Mouse (Mus musculus): Measurements from ENCODE around the gene Pgs1. TPM values are rescaled to one million over a fixed set of nuclear protein-coding genes. Genes with fewer than 3 reads are reported as not detected.

The Pgs1 gene
- polyA plus RNA-seq, 1 experiment from 2014 or later, result 88.6 TPM

- H3K9me3 ChIP-seq (ENCODE audit: low read length), result no peaks in the 10 kb centered on the region
- 55% methylated on average over 9 of the region's 9 CpGs for WGBS
- no peak overlapping the region for H3K4me3 ChIP-seq (ENCODE audit: low read depth, low read length)
- H3K4me2 ChIP-seq (replicated peaks; ENCODE audit: low read depth, low read length), result no peak overlapping the region
- no peak overlapping the region for H3K27ac ChIP-seq (ENCODE audit: low read length)
- no peak overlapping the region for H3K9ac ChIP-seq (replicated peaks; ENCODE audit: low read depth)
- TF ChIP-seq EP300 (IDR thresholded peaks at IDR 0.05) (no peak), CTCF (IDR thresholded peaks at IDR 0.05) (no peak)
- ATAC-seq, result no peak
- H3K4me1 ChIP-seq (ENCODE audit: insufficient read depth, low read depth, low read length), result no peaks in the 10 kb centered on the region; the same call in 1 of the 2 replicates
- no peaks in the 10 kb centered on the region for H3K36me3 ChIP-seq (ENCODE audit: insufficient read depth, low read length)
- DNase-seq (ENCODE audit: low spot score), result no peak
- H3K27me3 ChIP-seq (replicated peaks; ENCODE audit: insufficient read depth, low read length), result no peaks in the 10 kb centered on the region
Measured at GRCm38 (mm10) chr11:118035068-118035467, 49.0 kb downstream of the Pgs1 start.

DNA sequence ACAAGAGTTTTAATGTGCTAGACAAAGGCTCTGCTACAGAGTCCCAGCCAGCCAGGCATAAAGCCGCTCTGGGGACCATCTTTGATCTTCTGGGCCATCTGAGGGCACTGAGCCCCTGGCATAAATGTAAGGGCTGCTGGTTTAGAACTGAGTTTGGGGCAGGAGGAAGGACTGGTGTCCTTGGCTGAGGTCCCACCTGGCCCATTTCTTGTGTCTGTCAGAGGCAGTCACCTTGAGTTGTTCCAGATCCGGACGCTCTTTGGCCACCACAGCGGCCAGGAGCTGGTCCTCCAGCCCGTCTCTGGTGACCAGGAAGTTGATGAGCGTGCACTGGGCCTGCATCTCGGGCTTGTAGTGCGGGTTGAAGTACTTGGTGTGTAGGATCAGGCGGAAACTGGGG is 56.7 kb downstream of the Pgs1 start:
- ATAC-seq (peak; percentile 9; the same call in 1 of the 2 replicates), DNase-seq (ENCODE audit: low spot score) (no peak)
- H3K9me3 ChIP-seq (ENCODE audit: low read length), result no peaks in the 10 kb centered on the region
- no peak overlapping the region for H3K4me2 ChIP-seq (replicated peaks; ENCODE audit: low read depth, low read length)
- 68% methylated on average over 9 of the region's 9 CpGs for WGBS
- H3K36me3 ChIP-seq (ENCODE audit: insufficient read depth, low read length), result no peaks in the 10 kb centered on the region
- H3K4me1 ChIP-seq (ENCODE audit: insufficient read depth, low read depth, low read length), result no peaks in the 10 kb centered on the region
- H3K9ac ChIP-seq (replicated peaks; ENCODE audit: low read depth), result no peak overlapping the region
- H3K27me3 ChIP-seq (replicated peaks; ENCODE audit: insufficient read depth, low read length), result no peaks in the 10 kb centered on the region
- no peak overlapping the region for H3K4me3 ChIP-seq (ENCODE audit: low read depth, low read length)
- TF ChIP-seq EP300 (IDR thresholded peaks at IDR 0.05) (no peak), CTCF (IDR thresholded peaks at IDR 0.05) (no peak)
- H3K27ac ChIP-seq (ENCODE audit: low read length), result no peak overlapping the region

DNA sequence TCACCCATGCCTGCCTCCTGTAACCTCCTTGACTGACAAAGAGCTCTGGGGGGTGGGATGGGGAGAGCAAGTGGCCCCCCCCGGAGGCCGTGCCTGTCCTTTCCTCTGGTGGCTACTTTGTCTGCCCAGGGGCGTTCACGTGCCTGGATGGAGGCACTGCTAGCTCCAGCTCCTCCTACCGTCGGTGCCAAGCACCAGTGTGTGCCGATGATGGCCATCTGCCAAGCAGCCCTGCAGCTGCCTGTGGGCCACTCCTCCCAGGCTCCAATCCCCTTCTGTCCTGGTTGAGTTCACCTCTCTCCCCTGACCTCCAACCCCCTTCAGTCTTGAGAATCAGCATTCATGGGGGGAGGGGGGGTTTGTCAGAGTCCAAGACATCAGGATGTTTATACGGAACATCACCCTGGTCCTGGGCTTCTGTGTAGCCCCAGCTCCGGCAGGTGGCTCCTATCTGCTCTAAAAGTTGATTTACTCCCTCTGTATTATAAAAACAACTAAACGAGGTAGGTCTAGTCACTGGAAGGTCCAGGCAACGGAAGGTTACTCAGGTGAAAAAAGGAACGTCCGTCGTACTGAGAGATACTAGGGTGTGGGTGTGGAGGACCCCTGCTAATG is 57.3 kb downstream of the Pgs1 start:
- 31% methylated on average over 14 of the region's 14 CpGs for WGBS
- Histone ChIP-seq H3K9ac (replicated peaks; ENCODE audit: low read depth) (no peak overlapping the region), H3K9me3 (ENCODE audit: low read length) (no peaks in the 10 kb centered on the region), H3K27me3 (replicated peaks; ENCODE audit: insufficient read depth, low read length) (no peaks in the 10 kb centered on the region), H3K36me3 (ENCODE audit: insufficient read depth, low read length) (no peaks in the 10 kb centered on the region), H3K4me1 (ENCODE audit: insufficient read depth, low read depth, low read length) (no peaks in the 10 kb centered on the region), H3K4me2 (replicated peaks; ENCODE audit: low read depth, low read length) (no peak overlapping the region), H3K4me3 (ENCODE audit: low read depth, low read length) (no peak overlapping the region), H3K27ac (ENCODE audit: low read length) (no peak overlapping the region)
- ATAC-seq (peak; percentile 69), DNase-seq (ENCODE audit: low spot score) (peak; percentile 63)
- TF ChIP-seq CTCF (IDR thresholded peaks at IDR 0.05) (peak; percentile 41), EP300 (IDR thresholded peaks at IDR 0.05) (no peak)

DNA sequence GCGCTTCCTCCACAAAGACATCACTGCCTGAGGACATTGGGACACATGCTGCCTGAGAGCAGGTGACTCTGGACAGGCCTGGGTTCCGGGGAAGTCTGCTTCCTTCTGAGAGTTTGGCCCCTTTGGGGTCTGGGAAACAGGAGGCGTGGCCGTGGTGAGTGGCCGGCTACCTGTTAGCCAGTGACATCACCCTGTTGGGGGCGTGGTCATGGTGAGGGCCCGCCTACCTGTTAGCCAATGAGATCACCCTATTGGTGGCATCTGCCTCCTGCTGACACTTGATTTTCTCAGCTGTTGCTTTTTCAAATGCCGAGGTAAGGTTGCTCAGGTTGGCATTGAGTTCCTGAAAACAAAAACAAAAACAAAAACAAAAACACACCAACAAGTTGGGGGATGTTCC is 63.5 kb downstream of the Pgs1 start:
- no peaks in the 10 kb centered on the region for H3K9me3 ChIP-seq (ENCODE audit: low read length)
- no peak for TF ChIP-seq EP300 (IDR thresholded peaks at IDR 0.05)
- TF ChIP-seq CTCF (IDR thresholded peaks at IDR 0.05), result no peak
- DNase-seq (ENCODE audit: low spot score) (no peak), ATAC-seq (peak; percentile 23; the same call in 1 of the 2 replicates)
- no peaks in the 10 kb centered on the region for H3K27me3 ChIP-seq (replicated peaks; ENCODE audit: insufficient read depth, low read length)
- no peaks in the 10 kb centered on the region for H3K36me3 ChIP-seq (ENCODE audit: insufficient read depth, low read length)
- H3K9ac ChIP-seq (replicated peaks; ENCODE audit: low read depth), result no peak overlapping the region
- H3K27ac ChIP-seq (ENCODE audit: low read length), result no peak overlapping the region
- no peak overlapping the region for H3K4me2 ChIP-seq (replicated peaks; ENCODE audit: low read depth, low read length)
- no peaks in the 10 kb centered on the region for H3K4me1 ChIP-seq (ENCODE audit: insufficient read depth, low read depth, low read length)
- WGBS, result 27% methylated on average over 8 of the region's 8 CpGs
- H3K4me3 ChIP-seq (ENCODE audit: low read depth, low read length), result no peak overlapping the region

- Histone ChIP-seq H3K36me3 (ENCODE audit: insufficient read depth, low read length) (no peaks in the 10 kb centered on the region), H3K4me1 (ENCODE audit: insufficient read depth, low read depth, low read length) (no peaks in the 10 kb centered on the region), H3K4me2 (replicated peaks; ENCODE audit: low read depth, low read length) (no peak overlapping the region), H3K9ac (replicated peaks; ENCODE audit: low read depth) (no peak overlapping the region), H3K4me3 (ENCODE audit: low read depth, low read length) (no peak overlapping the region), H3K9me3 (ENCODE audit: low read length) (no peaks in the 10 kb centered on the region), H3K27me3 (replicated peaks; ENCODE audit: insufficient read depth, low read length) (no peaks in the 10 kb centered on the region), H3K27ac (ENCODE audit: low read length) (no peak overlapping the region)
- no peak for ATAC-seq
- no peak for TF ChIP-seq EP300 (IDR thresholded peaks at IDR 0.05)
- no peak for TF ChIP-seq CTCF (IDR thresholded peaks at IDR 0.05)
- no peak for DNase-seq (ENCODE audit: low spot score)
- 70% methylated on average over 16 of the region's 16 CpGs for WGBS
Measured at GRCm38 (mm10) chr11:118050174-118050573, 64.1 kb downstream of the Pgs1 start.

DNA sequence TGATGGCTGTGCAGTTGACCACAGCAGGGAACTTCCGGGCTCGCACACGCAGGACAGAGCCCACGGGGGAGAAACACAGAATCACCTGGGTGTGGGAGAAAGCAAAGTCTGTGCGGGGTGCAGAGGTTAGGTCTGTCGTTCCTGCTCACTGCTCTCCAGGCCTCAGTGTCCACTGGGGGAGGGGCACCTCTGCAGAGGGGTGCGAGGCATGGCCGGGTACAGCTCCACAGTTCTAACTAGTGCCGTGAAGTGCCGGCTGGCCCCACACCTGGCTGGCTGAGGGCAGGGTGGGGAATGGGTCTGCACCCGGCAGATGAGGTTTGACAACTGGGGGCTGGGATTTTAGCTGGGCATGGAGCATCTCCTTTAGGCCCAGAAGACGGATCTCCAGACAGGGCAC is 72.3 kb downstream of the Pgs1 start:
- Histone ChIP-seq H3K27me3 (replicated peaks; ENCODE audit: insufficient read depth, low read length) (no peaks in the 10 kb centered on the region), H3K27ac (ENCODE audit: low read length) (no peak overlapping the region), H3K9me3 (ENCODE audit: low read length) (no peaks in the 10 kb centered on the region), H3K4me3 (ENCODE audit: low read depth, low read length) (no peak overlapping the region), H3K9ac (replicated peaks; ENCODE audit: low read depth) (no peak overlapping the region), H3K4me1 (ENCODE audit: insufficient read depth, low read depth, low read length) (no peaks in the 10 kb centered on the region), H3K36me3 (ENCODE audit: insufficient read depth, low read length) (no peaks in the 10 kb centered on the region), H3K4me2 (replicated peaks; ENCODE audit: low read depth, low read length) (no peak overlapping the region)
- TF ChIP-seq CTCF (IDR thresholded peaks at IDR 0.05) (no peak), EP300 (IDR thresholded peaks at IDR 0.05) (no peak)
- DNase-seq (ENCODE audit: low spot score), result no peak
- 69% methylated on average over 12 of the region's 12 CpGs for WGBS
- ATAC-seq, result no peak

- Histone ChIP-seq H3K27ac (ENCODE audit: low read length) (no peak overlapping the region), H3K4me1 (ENCODE audit: insufficient read depth, low read depth, low read length) (no peaks in the 10 kb centered on the region), H3K27me3 (replicated peaks; ENCODE audit: insufficient read depth, low read length) (no peaks in the 10 kb centered on the region), H3K36me3 (ENCODE audit: insufficient read depth, low read length) (no peaks in the 10 kb centered on the region), H3K4me2 (replicated peaks; ENCODE audit: low read depth, low read length) (no peak overlapping the region), H3K4me3 (ENCODE audit: low read depth, low read length) (no peak overlapping the region), H3K9me3 (ENCODE audit: low read length) (no peaks in the 10 kb centered on the region), H3K9ac (replicated peaks; ENCODE audit: low read depth) (no peak overlapping the region)
- WGBS, result 61% methylated on average over 10 of the region's 10 CpGs
- TF ChIP-seq CTCF (IDR thresholded peaks at IDR 0.05) (no peak), EP300 (IDR thresholded peaks at IDR 0.05) (no peak)
- ATAC-seq, result no peak
- DNase-seq (ENCODE audit: low spot score), result no peak
Measured at GRCm38 (mm10) chr11:118058872-118059271, 72.8 kb downstream of the Pgs1 start.
